15 mouse cellular contexts compared by ENCODE assay signal in genomic region chr10:11326526-11326925, GRCm38 (mm10). TPM values are rescaled to one million over a fixed set of nuclear protein-coding genes. Genes with fewer than 3 reads are reported as not detected.
DNase-seq lines count a peak whose midpoint lies in the region; ATAC-seq and TF ChIP-seq lines count a peak whose summit lies in the region.
"Had no signal": no experiment of that assay in that cellular context is flagged by ENCODE, and none has a peak within 500 bp of the region (broad histone marks: within the 10 kb centered on the region; RNA-seq: fewer than 3 reads in every experiment).

No protein-coding gene starts in this region.

- H3K4me2 ChIP-seq in liver, embryonic 12.5 days, result no peak overlapping the region
- H3K4me2 ChIP-seq: heart, embryonic 15.5 days; hindbrain, embryonic 13.5 days; midbrain, embryonic 12.5 days had no signal

- H3K4me1 ChIP-seq in liver, embryonic 12.5 days, result peaks cover 39% of the 10 kb centered on the region
- H3K4me1 ChIP-seq in MEL (ENCODE audit: control insufficient read depth in 1 of 2, insufficient read depth in 2 of 2, low read length in 2 of 2), result peaks cover 17 to 23% of the 10 kb centered on the region in 2 experiments
- H3K4me1 ChIP-seq: heart, embryonic 15.5 days; hindbrain, embryonic 13.5 days; midbrain, embryonic 12.5 days had no signal

- no peaks in the 10 kb centered on the region for H3K9me3 ChIP-seq in liver, embryonic 12.5 days (replicated peaks)
- H3K9me3 ChIP-seq in MEL (replicated peaks; ENCODE audit: insufficient read depth, low read length), result no peaks in the 10 kb centered on the region
- H3K9me3 ChIP-seq: heart, embryonic 15.5 days; hindbrain, embryonic 13.5 days; midbrain, embryonic 12.5 days had no signal

- H3K9ac ChIP-seq in liver, embryonic 12.5 days, result no peak overlapping the region
- H3K9ac ChIP-seq in MEL (ENCODE audit: control insufficient read depth, low read depth, low read length, poor library complexity, severe bottlenecking), result no peak overlapping the region
- H3K9ac ChIP-seq: heart, embryonic 15.5 days; hindbrain, embryonic 13.5 days; midbrain, embryonic 12.5 days had no signal

- no peak for ATAC-seq in liver, embryonic 12.5 days
- no peak for ATAC-seq in erythroblast, adult 5-6 weeks (replicated peaks; ENCODE audit: low FRiP score, poor library complexity, severe bottlenecking)

- TF ChIP-seq POLR2A in MEL (IDR thresholded peaks at IDR 0.05; ENCODE audit: control insufficient read depth in 1 of 2, insufficient read depth in 1 of 2, low read depth in 1 of 2, low read length in 2 of 2, poor library complexity in 1 of 2), result no peak

- no peak for DNase-seq in gastrocnemius, adult 2 months
- DNase-seq in gastrocnemius, postnatal 10 days, result no peak
- DNase-seq in liver, result peak; percentile 19
- peak; percentile 39 for DNase-seq in MEL (ENCODE audit: low read depth, low spot score)
- peak; percentile 14 for DNase-seq in induced T-regulatory cell, adult 2 months (ENCODE audit: low read depth)
- no peak for DNase-seq in gastrocnemius, postnatal 25 days
- DNase-seq: adrenal gland, postnatal 10 days; kidney, adult 9 months; lung, postnatal 36 days; thymus, postnatal 36 days had no signal

- no peak overlapping the region for H3K27ac ChIP-seq in gastrocnemius, adult 2 months
- H3K27ac ChIP-seq in liver, embryonic 12.5 days, result no peak overlapping the region
- no peak overlapping the region for H3K27ac ChIP-seq in MEL (ENCODE audit: control insufficient read depth, low read depth, low read length)
- H3K27ac ChIP-seq: heart, embryonic 15.5 days; hindbrain, embryonic 13.5 days; midbrain, embryonic 12.5 days had no signal

- H3K79me2 ChIP-seq in MEL (ENCODE audit: control insufficient read depth, insufficient read depth, low read length, poor library complexity), result no peaks in the 10 kb centered on the region

- H3K4me3 ChIP-seq in gastrocnemius, adult 2 months, result no peak overlapping the region
- H3K4me3 ChIP-seq in liver, embryonic 12.5 days, result no peak overlapping the region
- H3K4me3 ChIP-seq in MEL (ENCODE audit: control insufficient read depth in 1 of 2, insufficient read depth in 1 of 2, low read depth in 2 of 2, low read length in 2 of 2), result no peak overlapping the region
- H3K4me3 ChIP-seq: heart, embryonic 15.5 days; hindbrain, embryonic 13.5 days; midbrain, embryonic 12.5 days had no signal

- H3K36me3 ChIP-seq in liver, embryonic 12.5 days, result no peaks in the 10 kb centered on the region
- H3K36me3 ChIP-seq in MEL (ENCODE audit: control insufficient read depth in 1 of 2, insufficient read depth in 2 of 2, low read length in 2 of 2), result peaks cover 0 to 25% of the 10 kb centered on the region in 2 experiments; a peak in 2 of 4 replicates
- H3K36me3 ChIP-seq: heart, embryonic 15.5 days; hindbrain, embryonic 13.5 days; midbrain, embryonic 12.5 days had no signal

- peak; percentile 45 for TF ChIP-seq CTCF in gastrocnemius, adult 2 months (IDR thresholded peaks at IDR 0.05)
- peak; percentile 56 to 65 (median 63) for TF ChIP-seq CTCF in MEL (IDR thresholded peaks at IDR 0.05 in 2 of 3, conservative IDR thresholded peaks at IDR 0.05 in 1 of 3; ENCODE audit: control insufficient read depth in 1 of 3, insufficient read depth in 1 of 3, low read depth in 2 of 3, low read length in 3 of 3, poor library complexity in 1 of 3, severe bottlenecking in 1 of 3)

- intact Hi-C loops in gastrocnemius, adult 2 months (cut with DNase I), result no loop called here

- TF ChIP-seq RAD21 in MEL (IDR thresholded peaks at IDR 0.05; ENCODE audit: low read depth, low read length), result no peak; the same call in 1 of the 2 replicates

- TF ChIP-seq EP300 in MEL (IDR thresholded peaks at IDR 0.05; ENCODE audit: low read depth in 1 of 2, low read length in 2 of 2), result no peak

- no peaks in the 10 kb centered on the region for H3K27me3 ChIP-seq in liver, embryonic 12.5 days (replicated peaks)
- H3K27me3 ChIP-seq in MEL (ENCODE audit: control insufficient read depth in 1 of 2, insufficient read depth in 2 of 2, low read length in 2 of 2), result no peaks in the 10 kb centered on the region
- H3K27me3 ChIP-seq: heart, embryonic 15.5 days; hindbrain, embryonic 13.5 days; midbrain, embryonic 12.5 days had no signal

- WGBS in liver, embryonic 12.5 days (ENCODE audit: insufficient replicate concordance), result 86% methylated on average over 3 of the region's 3 CpGs

TF ChIP-seq in MEL, 35 proteins besides CTCF, POLR2A, EP300 and RAD21:
- peak; percentile 36 for TF ChIP-seq SMC3 (IDR thresholded peaks at IDR 0.05; ENCODE audit: low read depth, low read length)
- no peak for TF ChIP-seq CHD1 (IDR thresholded peaks at IDR 0.05; ENCODE audit: low read depth, low read length)
- TF ChIP-seq USF2 (IDR thresholded peaks at IDR 0.05; ENCODE audit: borderline replicate concordance in 1 of 2, insufficient read depth in 1 of 2, low read depth in 1 of 2, low read length in 2 of 2), result no peak

RNA-seq across cellular contexts. Expression of gene Epm2a, which starts 16.7 kb away (rescaled TPM):
- total RNA-seq in gastrocnemius, adult 2 months (2021), result 10 to 100 TPM; 90.9 to 91.5 TPM
- total RNA-seq in gastrocnemius, postnatal 10 days (2021), result 10 to 100 TPM; 34.9 to 37.1 TPM
- polyA plus RNA-seq in liver, embryonic 12.5 days (2016; fragmentation: Nextera tagmentation; extraction: Ambion mirVana), result 0.13 and 0.43 TPM in 2 replicates
- total RNA-seq in MEL (2012; rRNA removed), result 0.29 and 0.31 TPM in 2 replicates
- under 1 TPM in 1 of 2 experiments, not detected in 1; 0.25 TPM for polyA plus RNA-seq in MEL (2012; ENCODE audit: insufficient read depth in 1 of 2, insufficient read length in 2 of 2, low read depth in 1 of 2, low replicate concordance in 2 of 2, missing spikeins in 1 of 2)
- total RNA-seq in erythroblast, adult 5-6 weeks (2015; ENCODE audit: low replicate concordance), result 0.77 and 1.5 TPM in 2 replicates
- total RNA-seq in erythroblast, adult 5-6 weeks (2017; ENCODE audit: low replicate concordance), result 1.1 and 1.8 TPM in 2 replicates
- 10 to 100 TPM; 58.6 to 69.4 TPM for total RNA-seq in gastrocnemius, postnatal 25 days (2021)

RNA-seq across cellular contexts. Expression of gene Fbxo30, which starts 45.4 kb away (rescaled TPM):
- total RNA-seq in gastrocnemius, adult 2 months (2021), result 10 to 100 TPM; 15.6 to 17.2 TPM
- total RNA-seq in gastrocnemius, postnatal 10 days (2021), result 10 to 100 TPM; 13.0 to 17.3 TPM
- 48.3 and 49.4 TPM in 2 replicates for polyA plus RNA-seq in liver, embryonic 12.5 days (2016; fragmentation: Nextera tagmentation; extraction: Ambion mirVana)
- total RNA-seq in MEL (2012; rRNA removed), result 10.1 and 12.2 TPM in 2 replicates
- polyA plus RNA-seq in MEL (2012; ENCODE audit: insufficient read depth in 1 of 2, insufficient read length in 2 of 2, low read depth in 1 of 2, low replicate concordance in 2 of 2, missing spikeins in 1 of 2), result 10 to 100 TPM in 1 of 2 experiments, not detected in 1; 10.8 TPM
- 358 and 372 TPM in 2 replicates for total RNA-seq in erythroblast, adult 5-6 weeks (2015; ENCODE audit: low replicate concordance)
- total RNA-seq in erythroblast, adult 5-6 weeks (2017; ENCODE audit: low replicate concordance), result 591 and 674 TPM in 2 replicates
- 10 to 100 TPM; 12.8 to 16.1 TPM for total RNA-seq in gastrocnemius, postnatal 25 days (2021)

Comparison
In these comparisons a context has a peak if more than half of its experiments do, and no peak if none do; other contexts are left out.
1. DNase-seq: peak in liver (single experiment), MEL (single experiment) and induced T-regulatory cell, adult 2 months (single experiment); none in gastrocnemius, adult 2 months (single experiment), gastrocnemius, postnatal 10 days (single experiment) and gastrocnemius, postnatal 25 days (single experiment).
2. RNA of gene Epm2a, which starts 16.7 kb away (total RNA-seq): 90.9 to 91.5 TPM in gastrocnemius, adult 2 months, 58.6 to 69.4 TPM in gastrocnemius, postnatal 25 days and 34.9 to 37.1 TPM in gastrocnemius, postnatal 10 days; 0.77 to 1.8 TPM in erythroblast, adult 5-6 weeks and 0.29 to 0.31 TPM in MEL; every median in the first group is over 10 times any median in the second.
3. RNA of gene Fbxo30, which starts 45.4 kb away (total RNA-seq): 358 to 674 TPM in erythroblast, adult 5-6 weeks; 13.0 to 17.3 TPM in gastrocnemius, postnatal 10 days, 15.6 to 17.2 TPM in gastrocnemius, adult 2 months, 12.8 to 16.1 TPM in gastrocnemius, postnatal 25 days and 10.1 to 12.2 TPM in MEL; every median in the first group is over 10 times any median in the second.